Mouse (Mus musculus) E14TG2a.4 (cell line): ENCODE measurements around the gene Kcnj13.

ENCODE experiments used
- H3K27me3 ChIP-seq: 2 replicates; pipeline ENCODE4 v1.6.1; 2014; ENCODE audit warnings: low read length, control low read depth; ENCODE audit not compliant: insufficient read depth
- H3K36me3 ChIP-seq: 2 replicates; pipeline ENCODE4 v1.6.1; 2014; ENCODE audit warnings: low read length, control low read depth; ENCODE audit not compliant: insufficient read depth
- H3K4me1 ChIP-seq: replicated peaks from 2 replicates; pipeline ENCODE4 v1.6.1; 2014; ENCODE audit warnings: low read depth, low read length, control low read depth
- H3K4me3 ChIP-seq: replicated peaks from 2 replicates; pipeline ENCODE4 v1.5.1; 2014; ENCODE audit warnings: mild to moderate bottlenecking, low read length
- H3K9me3 ChIP-seq: 2 replicates; pipeline ENCODE4 v1.6.1; 2014; ENCODE audit warnings: low read length, control low read depth
- CTCF ChIP-seq: conservative IDR thresholded peaks from 2 replicates; pipeline ENCODE4 v1.5.1; 2014; ENCODE audit warnings: low read length
- NANOG ChIP-seq: IDR thresholded peaks from 2 replicates; pipeline ENCODE4 v1.6.1; 2014; ENCODE audit warnings: borderline replicate concordance, low read length, mixed read lengths
- POU5F1 ChIP-seq: IDR thresholded peaks from 2 replicates; pipeline ENCODE4 v1.6.1; 2014; ENCODE audit warnings: low read length, borderline replicate concordance

Gene Kcnj13

GRCm38 (mm10) chr1:87393444-87394195, 909 bp downstream of the Kcnj13 start:
- Histone ChIP-seq H3K36me3 (peaks cover 62% of the 10 kb centered on the region), H3K9me3 (no peaks in the 10 kb centered on the region), H3K4me1 (no peaks in the 10 kb centered on the region), H3K4me3 (no peak overlapping the region), H3K27me3 (no peaks in the 10 kb centered on the region)
- no peak for TF ChIP-seq CTCF
- no peak for TF ChIP-seq POU5F1
- no peak for TF ChIP-seq NANOG

- H3K4me3 ChIP-seq = no peak overlapping the region
- no peaks in the 10 kb centered on the region for H3K4me1 ChIP-seq
- H3K9me3 ChIP-seq = no peaks in the 10 kb centered on the region
- TF ChIP-seq CTCF (no peak), NANOG (no peak), POU5F1 (no peak)
- no peaks in the 10 kb centered on the region for H3K27me3 ChIP-seq
- H3K36me3 ChIP-seq = peaks cover 58% of the 10 kb centered on the region
These were observed 8.0 kb downstream of the Kcnj13 start for GRCm38 (mm10) chr1:87386436-87387092.

- peaks cover 58% of the 10 kb centered on the region for H3K36me3 ChIP-seq
- H3K4me1 ChIP-seq = peaks cover 36% of the 10 kb centered on the region
- no peak overlapping the region for H3K4me3 ChIP-seq
- no peaks in the 10 kb centered on the region for H3K27me3 ChIP-seq
- no peak for TF ChIP-seq POU5F1
- no peak for TF ChIP-seq NANOG
- TF ChIP-seq CTCF = no peak
- H3K9me3 ChIP-seq = no peaks in the 10 kb centered on the region
These were observed 13.4 kb downstream of the Kcnj13 start for GRCm38 (mm10) chr1:87381152-87381551.

GRCm38 (mm10) chr1:87379919-87380318, 14.6 kb downstream of the Kcnj13 start:
- Histone ChIP-seq H3K36me3 (peaks cover 66% of the 10 kb centered on the region), H3K4me1 (peaks cover 36% of the 10 kb centered on the region), H3K9me3 (no peaks in the 10 kb centered on the region), H3K4me3 (no peak overlapping the region), H3K27me3 (no peaks in the 10 kb centered on the region)
- TF ChIP-seq NANOG (no peak), CTCF (peak; percentile 22; the same call in 1 of the 2 replicates), POU5F1 (no peak)

GRCm38 (mm10) chr1:87378024-87378560, 16.4 kb downstream of the Kcnj13 start:
- H3K4me3 ChIP-seq = no peak overlapping the region
- H3K4me1 ChIP-seq = peaks cover 36% of the 10 kb centered on the region
- no peak for TF ChIP-seq NANOG
- peaks cover 78% of the 10 kb centered on the region for H3K36me3 ChIP-seq
- H3K27me3 ChIP-seq = no peaks in the 10 kb centered on the region
- no peaks in the 10 kb centered on the region for H3K9me3 ChIP-seq

GRCm38 (mm10) chr1:87360276-87360675, 34.3 kb downstream of the Kcnj13 start:
- no peaks in the 10 kb centered on the region for H3K27me3 ChIP-seq
- TF ChIP-seq NANOG = no peak
- H3K4me3 ChIP-seq = no peak overlapping the region
- peaks cover 35% of the 10 kb centered on the region for H3K36me3 ChIP-seq
- H3K4me1 ChIP-seq = peaks cover 13% of the 10 kb centered on the region
- H3K9me3 ChIP-seq = no peaks in the 10 kb centered on the region

GRCm38 (mm10) chr1:87350576-87350975, 44.0 kb downstream of the Kcnj13 start:
- H3K27me3 ChIP-seq = no peaks in the 10 kb centered on the region
- H3K4me3 ChIP-seq = no peak overlapping the region
- no peaks in the 10 kb centered on the region for H3K9me3 ChIP-seq
- H3K36me3 ChIP-seq = peaks cover 57% of the 10 kb centered on the region
- peaks cover 33% of the 10 kb centered on the region for H3K4me1 ChIP-seq
- TF ChIP-seq NANOG (no peak), POU5F1 (no peak), CTCF (no peak)
